Mouse (Mus musculus): Measurements from ENCODE around the gene Nanog.

The Nanog gene

DNA sequence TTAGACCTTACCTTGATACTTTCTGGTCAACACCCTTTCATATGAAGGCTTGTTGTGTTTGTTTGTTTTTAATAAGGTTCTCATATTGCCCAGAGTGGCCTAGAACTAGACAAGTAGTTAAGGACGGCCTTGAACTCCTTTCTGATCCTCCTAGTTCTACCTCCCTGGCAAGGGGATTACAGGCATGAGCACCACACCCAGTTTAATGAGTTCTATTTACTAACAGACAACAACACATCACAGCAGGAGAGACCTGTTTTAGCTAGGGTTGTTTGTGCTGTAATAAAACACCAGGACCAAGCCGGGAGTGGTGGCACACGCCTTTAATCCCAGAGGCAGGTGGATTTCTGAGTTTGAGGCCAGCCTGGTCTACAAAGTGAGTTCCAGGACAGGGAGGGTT, 55.2 kb downstream of the Nanog start:
- DNase-seq (ENCODE audit: low spot score in 2 of 2), result no peak

- DNase-seq (ENCODE audit: low spot score in 2 of 2), result no peak
These were observed 55.8 kb downstream of the Nanog start for GRCm38 (mm10) chr6:122762952-122763700.

DNA sequence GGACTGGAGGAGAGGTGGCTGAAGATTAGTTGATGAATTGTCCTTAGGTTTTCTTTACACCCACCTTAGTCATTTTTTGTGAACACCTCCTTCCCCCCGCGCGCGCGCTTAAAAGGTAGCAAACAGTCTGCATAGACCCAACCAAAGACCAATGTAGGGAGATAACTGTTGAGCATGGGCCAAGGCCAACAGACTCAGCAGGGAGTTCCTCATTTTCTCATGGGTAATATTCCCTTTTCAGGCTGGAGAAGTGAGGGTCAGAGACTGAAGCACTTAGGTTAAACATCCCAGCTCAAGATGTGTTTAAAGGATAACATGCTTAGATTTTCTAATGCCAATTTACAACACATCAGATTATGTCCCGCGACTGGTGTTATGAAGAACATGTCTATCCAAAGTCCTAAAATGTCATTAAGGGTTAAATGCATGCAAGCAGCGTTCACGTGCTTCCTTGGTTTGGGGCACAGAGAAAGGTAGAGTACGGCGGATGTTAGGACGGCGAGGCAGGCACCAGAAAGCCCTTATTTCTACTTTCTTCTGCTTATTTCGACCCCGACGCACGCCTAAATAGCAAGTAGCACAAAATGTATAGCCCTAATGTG, 56.7 kb downstream of the Nanog start:
- no peak for DNase-seq (ENCODE audit: low spot score in 2 of 2)

Data from frontal cortex, postnatal 25 days (tissue).